8 mouse cellular contexts compared by ENCODE assay signal in genomic region chr5:37830436-37830835, GRCm38 (mm10). TPM values are rescaled to one million over a fixed set of nuclear protein-coding genes. Genes with fewer than 3 reads are reported as not detected.
DNase-seq lines count a peak whose midpoint lies in the region.
"Not testable (repeated sequence)": the region's sequence is repeated elsewhere in the genome, so short reads cannot be mapped to it uniquely, and the experiment has no call there.
"Had no signal": no experiment of that assay in that cellular context is flagged by ENCODE, and none has a peak within 500 bp of the region (broad histone marks: within the 10 kb centered on the region; RNA-seq: fewer than 3 reads in every experiment).

No protein-coding gene starts in this region.

- peaks cover 99% of the 10 kb centered on the region for H3K27me3 ChIP-seq in hindbrain, embryonic 10.5 days (ENCODE audit: insufficient read depth, poor library complexity, severe bottlenecking)

- H3K36me3 ChIP-seq in hindbrain, embryonic 10.5 days: not testable (repeated sequence)

- DNase-seq in 3134 (ENCODE audit: extremely low read depth, insufficient read length, low spot score) (peak; percentile 44), 416B (ENCODE audit: low read depth) (peak; percentile 5), NIH3T3 (ENCODE audit: low read depth) (peak; percentile 15)
- peak; percentile 76 for DNase-seq in brain, adult 2 months (ENCODE audit: low read depth, low spot score)
- DNase-seq in hindbrain, embryonic 10.5 days (ENCODE audit: low spot score): peak; percentile 14

- WGBS in hindbrain, embryonic 10.5 days: 10% methylated on average over 6 of the region's 7 CpGs

- peaks cover 64% of the 10 kb centered on the region for H3K4me1 ChIP-seq in hindbrain, embryonic 10.5 days (replicated peaks)

- H3K4me3 ChIP-seq in hindbrain, embryonic 10.5 days: not testable (repeated sequence)

- not testable (repeated sequence) for H3K27ac ChIP-seq in hindbrain, embryonic 10.5 days

- H3K9me3 ChIP-seq in hindbrain, embryonic 10.5 days: not testable (repeated sequence)

RNA-seq across cellular contexts. Expression of gene Msx1, which starts 6.1 kb away (rescaled TPM):
- 188 and 212 TPM in 2 replicates for polyA plus RNA-seq in hindbrain, embryonic 10.5 days (2016; fragmentation: Nextera tagmentation; extraction: Ambion mirVana)
- polyA plus RNA-seq: CD4-positive, CD25-positive, alpha-beta regulatory T cell, adult 4 months; erythroblast, embryonic 14.5 days; G1E had no signal

Comparison
In these comparisons a context has a peak if more than half of its experiments do, and no peak if none do; other contexts are left out.
1. DNase-seq: peak in every context shown above with its lines; median percentile 76 in brain, adult 2 months; 44 in 3134; 15 in NIH3T3; 14 in hindbrain, embryonic 10.5 days; 5 in 416B.